Mouse (Mus musculus) c-Kit-positive CD71-negative TER-119-negative erythroid progenitor cells, embryonic 14.5 days (primary cell): ENCODE measurements around the gene Cluh.

Experiments
- DNase-seq: peaks from one replicate; pipeline ENCODE4 v3.0.0-alpha.2; 2013; ENCODE audit warnings: low read depth

Gene Cluh

DNA sequence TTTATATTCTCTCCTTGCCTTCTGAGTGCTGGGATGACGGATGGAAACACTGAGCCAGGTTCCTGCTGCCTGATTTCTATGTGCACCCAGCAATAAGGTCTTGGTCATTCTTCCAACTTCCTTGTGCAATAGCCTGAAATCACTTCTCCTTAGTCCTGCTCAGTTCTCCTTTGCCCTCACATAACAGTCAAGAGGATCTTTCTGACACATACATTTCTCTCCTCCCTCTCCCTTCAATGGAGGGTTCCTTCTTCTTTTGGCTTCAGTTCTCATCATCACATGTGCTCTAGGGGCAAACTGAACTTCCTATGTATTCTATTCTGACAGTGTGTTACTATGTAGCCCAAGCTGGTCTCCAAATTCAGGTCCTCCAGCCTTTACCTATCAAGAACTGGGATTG lies 1.3 kb upstream of the Cluh start:
- no peak for DNase-seq

DNA sequence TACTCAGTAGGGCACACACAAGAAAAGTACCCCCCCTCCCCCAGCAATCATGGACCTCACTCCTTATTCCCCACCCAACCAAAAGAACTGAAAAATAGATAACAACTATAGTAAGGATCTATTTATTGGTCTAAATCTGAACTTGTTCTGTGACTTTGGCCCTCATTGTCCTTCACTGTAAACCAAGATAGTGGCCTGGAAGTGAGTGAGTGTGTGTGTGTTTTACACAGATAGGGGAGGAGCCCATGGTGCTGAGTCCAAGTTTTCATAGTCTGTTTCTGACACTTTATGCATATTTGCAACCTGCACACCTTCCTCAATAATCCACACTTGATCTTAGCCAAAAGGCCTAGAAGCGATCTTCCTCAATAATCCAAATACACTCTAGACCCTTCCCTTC lies 619 bp upstream of the Cluh start:
- no peak for DNase-seq

DNA sequence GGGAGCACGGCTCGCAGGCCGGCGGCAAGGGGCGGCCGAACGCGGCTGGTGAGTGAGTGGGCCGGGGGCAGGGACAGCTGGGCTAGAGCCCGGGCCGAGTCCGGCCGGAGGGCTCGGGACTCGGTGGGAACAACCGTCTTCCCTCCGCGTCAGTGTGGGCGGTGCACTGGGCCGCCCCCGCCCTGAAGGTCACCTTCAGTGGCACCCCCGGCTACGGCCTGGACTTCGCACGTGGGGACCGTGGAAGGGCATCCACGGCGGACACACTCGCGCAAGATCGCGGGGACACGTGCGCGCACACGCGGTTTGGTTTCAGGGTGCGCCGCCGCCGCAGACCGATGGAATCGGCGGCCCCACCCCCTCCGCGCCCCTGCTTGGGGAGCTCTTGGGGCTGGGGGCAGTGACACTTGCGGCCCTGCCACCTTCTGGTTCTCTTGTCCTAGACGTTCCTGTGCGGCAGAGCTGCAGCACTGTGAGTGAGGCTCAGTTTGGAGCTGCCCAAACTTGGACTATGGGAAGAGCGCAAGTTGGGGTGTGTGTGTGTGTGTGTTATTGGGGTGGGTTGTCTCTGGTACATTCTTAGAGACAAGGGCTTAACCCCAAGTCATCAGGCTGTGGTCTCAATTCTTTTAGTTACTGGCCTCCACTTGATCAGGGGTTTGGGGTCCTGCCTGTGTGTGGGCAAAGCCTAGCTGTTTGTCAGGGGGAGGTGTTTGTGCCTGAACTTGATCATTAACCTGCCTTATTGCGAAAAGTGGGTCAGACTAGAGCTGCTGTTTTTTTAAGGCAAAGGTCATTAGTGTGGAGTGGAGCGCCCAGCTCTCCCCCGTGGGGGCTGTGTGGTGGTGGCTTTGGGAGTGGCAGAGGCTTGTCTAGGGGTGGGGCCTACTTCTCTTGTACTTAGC lies 604 bp downstream of the Cluh start:
- no peak for DNase-seq

DNA sequence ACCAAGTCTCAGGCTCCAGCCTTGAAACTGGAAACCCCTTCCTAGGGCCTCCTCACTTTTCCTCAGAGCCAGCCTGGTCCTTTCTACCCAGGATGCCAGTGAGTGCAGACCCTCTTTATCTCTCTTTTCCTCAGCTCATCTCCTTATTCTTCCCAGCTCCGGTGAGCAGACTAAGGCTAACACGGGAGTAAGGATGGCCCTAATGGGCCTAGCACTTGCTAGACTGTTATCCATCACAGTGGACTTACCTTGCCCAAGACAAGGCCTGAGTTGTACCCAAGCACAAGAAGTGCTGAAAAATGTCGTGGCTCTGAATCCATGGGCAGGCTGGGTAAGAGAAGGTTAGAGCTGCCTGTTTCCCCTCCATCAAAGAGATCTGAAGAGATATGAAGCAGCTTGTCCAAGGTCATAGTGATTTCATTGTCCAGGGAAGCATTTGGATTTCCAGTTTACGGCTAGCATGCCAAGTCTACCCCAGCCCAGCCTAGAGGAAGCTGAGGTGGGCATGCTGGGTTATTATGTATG lies 1.3 kb downstream of the Cluh start:
- DNase-seq, result no peak

DNA sequence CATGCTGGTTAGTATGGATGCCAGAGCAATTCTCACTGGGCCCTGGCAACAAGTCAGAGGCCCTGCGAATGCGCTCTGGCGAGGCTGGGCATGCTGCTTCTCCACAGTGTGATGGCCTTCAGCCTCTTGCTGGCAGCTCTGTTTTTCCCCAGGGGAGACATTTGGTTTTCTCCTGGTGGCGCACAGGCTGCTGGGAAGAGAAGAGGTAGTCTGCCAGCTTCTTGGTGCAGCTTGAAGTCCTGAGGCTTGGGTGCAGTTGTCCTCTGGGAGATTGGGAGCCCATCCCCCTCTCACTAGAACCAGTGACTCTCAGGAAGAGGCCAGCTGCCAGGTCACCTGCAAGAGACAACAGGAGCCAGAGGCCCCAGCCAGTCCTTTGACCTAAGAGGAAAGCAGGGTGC lies 3.5 kb downstream of the Cluh start:
- no peak for DNase-seq

- DNase-seq, result no peak
Observed at GRCm38 (mm10) chr11:74653385-74653784, 4.1 kb downstream of the Cluh start.

- DNase-seq, result no peak
Observed at GRCm38 (mm10) chr11:74655941-74656340, 6.6 kb downstream of the Cluh start.

DNA sequence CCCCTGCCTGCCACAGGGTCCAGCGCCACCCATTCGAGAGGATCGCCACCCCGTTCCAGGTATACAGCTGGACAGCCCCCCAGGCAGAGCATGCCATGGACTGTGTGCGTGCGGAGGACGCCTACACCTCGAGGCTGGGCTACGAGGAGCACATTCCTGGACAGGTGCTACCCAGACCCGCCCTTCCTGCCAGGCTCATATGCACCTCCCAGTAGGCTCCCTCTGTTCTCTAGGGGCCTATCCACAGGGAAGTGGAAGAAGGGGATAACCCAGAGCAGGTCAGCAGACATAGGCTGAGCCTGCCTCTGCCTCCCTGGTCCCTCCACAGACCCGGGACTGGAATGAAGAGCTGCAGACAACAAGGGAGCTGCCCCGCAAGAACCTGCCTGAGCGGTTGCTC lies 11.0 kb downstream of the Cluh start:
- DNase-seq, result no peak

GRCm38 (mm10) chr11:74661641-74662040 lies 12.3 kb downstream of the Cluh start:
- DNase-seq, result no peak

- DNase-seq, result no peak
Observed at GRCm38 (mm10) chr11:74662221-74662620, 12.9 kb downstream of the Cluh start.

- no peak for DNase-seq
Observed at GRCm38 (mm10) chr11:74664279-74664678, 15.0 kb downstream of the Cluh start.

GRCm38 (mm10) chr11:74664906-74665305 lies 15.6 kb downstream of the Cluh start:
- DNase-seq, result no peak

DNA sequence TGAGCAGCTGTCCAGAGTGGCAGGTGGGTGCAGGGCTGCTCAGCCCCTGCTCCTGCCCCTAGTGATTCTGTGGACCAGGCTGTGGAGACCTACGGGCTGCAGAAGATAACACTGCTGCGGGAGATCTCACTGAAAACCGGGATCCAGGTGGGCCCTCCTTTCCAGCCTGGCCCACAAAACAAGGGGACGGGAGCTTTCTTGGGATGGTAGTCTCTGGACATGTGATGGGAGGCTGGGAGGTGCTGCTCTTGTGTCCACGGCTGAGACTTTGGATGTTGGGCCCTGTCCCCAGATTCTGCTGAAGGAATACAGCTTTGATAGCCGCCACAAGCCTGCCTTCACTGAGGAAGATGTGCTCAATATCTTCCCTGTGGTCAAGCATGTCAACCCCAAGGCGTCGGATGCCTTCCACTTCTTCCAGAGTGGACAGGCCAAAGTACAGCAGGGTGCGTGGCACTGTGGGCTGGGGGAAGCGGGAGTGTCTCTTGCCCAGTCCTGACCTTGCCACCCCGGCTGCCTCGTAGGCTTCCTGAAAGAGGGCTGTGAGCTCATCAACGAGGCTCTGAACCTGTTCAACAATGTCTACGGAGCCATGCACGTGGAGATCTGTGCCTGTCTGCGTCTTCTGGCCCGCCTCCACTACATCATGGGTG lies 16.5 kb downstream of the Cluh start:
- no peak for DNase-seq

GRCm38 (mm10) chr11:74666284-74666652 lies 17.0 kb downstream of the Cluh start:
- DNase-seq, result no peak

DNA sequence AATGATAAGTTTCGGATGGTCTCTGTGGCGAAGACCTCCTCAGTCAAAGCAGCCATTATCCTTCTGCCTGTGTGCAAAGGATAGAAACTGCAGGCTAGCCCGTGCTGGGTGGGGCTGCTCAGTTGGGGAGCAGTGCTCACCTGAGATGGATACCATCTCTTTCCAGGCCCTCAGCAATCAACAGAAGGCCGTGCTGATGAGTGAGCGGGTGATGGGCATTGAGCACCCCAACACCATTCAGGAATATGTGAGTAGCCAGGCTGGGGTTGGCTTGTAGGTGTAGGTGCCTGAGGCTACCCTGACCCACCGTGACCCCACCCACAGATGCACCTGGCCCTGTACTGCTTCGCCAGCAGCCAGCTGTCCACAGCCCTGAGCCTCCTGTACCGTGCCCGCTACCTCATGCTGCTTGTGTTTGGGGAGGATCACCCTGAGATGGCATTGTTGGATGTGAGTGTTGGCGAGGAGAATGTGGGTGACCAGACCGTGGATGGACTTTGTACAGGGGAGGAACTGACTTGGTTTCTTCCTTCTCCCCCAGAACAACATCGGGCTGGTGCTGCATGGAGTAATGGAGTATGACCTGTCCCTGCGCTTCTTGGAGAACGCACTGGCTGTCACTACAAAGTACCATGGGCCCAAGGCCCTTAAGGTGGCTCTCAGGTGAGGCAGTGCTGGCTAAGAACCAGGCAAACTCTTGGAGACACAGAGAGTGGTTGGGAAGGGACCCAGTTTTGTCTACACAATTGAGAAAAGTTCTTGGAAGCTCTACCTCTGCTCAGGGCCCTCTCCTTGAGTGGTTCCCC lies 17.7 kb downstream of the Cluh start:
- no peak for DNase-seq

- DNase-seq, result no peak
Observed at GRCm38 (mm10) chr11:74667582-74668010, 18.3 kb downstream of the Cluh start.

DNA sequence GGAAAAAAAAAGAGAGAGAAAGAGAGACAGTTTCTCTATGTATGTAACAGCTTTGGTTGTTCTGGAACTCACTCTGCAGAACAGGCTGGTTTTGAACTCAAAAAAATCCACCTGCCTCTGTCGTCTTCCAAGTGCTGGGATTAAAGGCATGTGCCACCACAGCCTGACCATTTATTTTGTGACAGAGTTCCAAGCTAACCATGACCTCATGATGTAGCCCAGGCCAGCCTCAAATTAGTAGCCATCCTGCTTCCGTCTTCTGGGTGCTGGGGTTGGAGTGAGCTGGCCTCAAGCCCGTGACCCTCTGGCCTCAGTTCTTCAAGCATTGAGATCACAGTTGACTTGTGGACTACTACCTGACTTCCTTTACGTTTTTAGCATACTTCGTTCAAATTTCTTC lies 19.2 kb downstream of the Cluh start:
- no peak for DNase-seq

DNA sequence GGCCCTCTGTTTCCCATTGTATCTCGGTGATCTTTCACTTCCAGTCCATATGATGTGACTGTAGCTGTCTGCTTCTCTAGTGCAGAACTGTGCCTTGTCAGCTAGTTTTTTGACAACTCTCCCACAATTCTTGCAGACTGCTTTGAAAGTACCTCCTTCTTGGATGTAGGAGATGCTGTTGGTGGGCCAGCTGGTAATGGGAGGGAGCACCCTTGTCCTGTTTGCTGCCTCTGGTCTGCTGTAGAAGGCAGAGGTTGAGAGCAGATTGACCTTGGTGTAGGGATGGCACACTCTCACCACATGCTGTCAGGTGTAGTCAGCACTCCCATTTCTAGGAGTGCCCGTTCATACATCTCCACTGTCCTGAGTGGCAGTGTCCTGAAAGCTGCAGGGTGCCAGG lies 19.7 kb downstream of the Cluh start:
- no peak for DNase-seq

DNA sequence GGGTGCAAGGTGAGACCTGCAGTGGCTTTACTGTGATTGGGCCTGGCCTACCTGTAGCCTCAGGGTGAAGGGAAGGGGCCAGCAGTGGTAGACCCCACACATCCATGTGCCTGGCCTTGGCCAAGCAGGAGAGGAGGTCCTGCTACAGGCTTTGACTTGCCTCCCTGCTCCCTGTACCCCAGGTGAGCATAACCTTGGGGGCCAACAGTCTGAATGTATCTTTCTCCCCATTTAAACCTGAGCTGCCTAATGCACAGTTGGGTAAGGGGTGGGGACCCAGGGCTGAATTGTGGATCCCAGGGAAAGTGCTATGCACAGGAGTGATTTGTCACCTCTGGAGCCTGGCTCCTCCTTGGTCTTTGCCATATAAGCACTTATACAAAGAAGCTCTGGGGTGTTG lies 20.9 kb downstream of the Cluh start:
- no peak for DNase-seq

- DNase-seq, result no peak
Observed at GRCm38 (mm10) chr11:74671013-74671412, 21.7 kb downstream of the Cluh start.

GRCm38 (mm10) chr11:74671839-74672238 lies 22.5 kb downstream of the Cluh start:
- DNase-seq, result no peak

GRCm38 (mm10) chr11:74672901-74673513 lies 23.7 kb downstream of the Cluh start:
- no peak for DNase-seq
